Mouse (Mus musculus): ENCODE data around the gene Atf7ip.

- TF ChIP-seq USF1 (IDR thresholded peaks at IDR 0.05; ENCODE audit: low read depth) (no peak), POLR2A (IDR thresholded peaks at IDR 0.05; ENCODE audit: insufficient read length, low read depth) (no peak), E2F4 (IDR thresholded peaks at IDR 0.05; ENCODE audit: insufficient read depth) (no peak), MYOD1 (IDR thresholded peaks at IDR 0.05; ENCODE audit: control insufficient read depth in 1 of 3, insufficient read length in 2 of 3, low read depth in 2 of 3) (no peak), MAX (IDR thresholded peaks at IDR 0.05; ENCODE audit: low read depth) (no peak), MYOG (IDR thresholded peaks at IDR 0.05; ENCODE audit: control insufficient read depth in 1 of 3, insufficient read depth in 1 of 3, insufficient read length in 2 of 3, low read depth in 2 of 3) (no peak), POLR2AphosphoS2 (IDR thresholded peaks at IDR 0.05; ENCODE audit: insufficient read length, low read depth) (no peak), TCF12 (IDR thresholded peaks at IDR 0.05; ENCODE audit: insufficient read depth, poor library complexity, severe bottlenecking) (no peak), SRF (IDR thresholded peaks at IDR 0.05; ENCODE audit: control insufficient read depth, insufficient read length, low read depth) (no peak)
Observed at GRCm38 (mm10) chr6:136558288-136559005, 52.5 kb downstream of the Atf7ip start.
